In genomic region chr7:51307757-51308156, GRCm38 (mm10) we compare ENCODE assay signal across 18 mouse cellular contexts.
"Had no signal": no experiment of that assay in that cellular context is flagged by ENCODE, and none has a peak within 500 bp of the region (broad histone marks: within the 10 kb centered on the region; RNA-seq: fewer than 3 reads in every experiment).

No protein-coding gene starts in this region.

- H3K4me1 ChIP-seq: midbrain, embryonic 10.5 days; midbrain, embryonic 12.5 days; neural tube, embryonic 13.5 days had no signal

- H3K27ac ChIP-seq: midbrain, embryonic 10.5 days; midbrain, embryonic 12.5 days; neural tube, embryonic 13.5 days; neural tube, embryonic 15.5 days had no signal

- H3K27me3 ChIP-seq: midbrain, embryonic 12.5 days; neural tube, embryonic 13.5 days; neural tube, embryonic 15.5 days had no signal

- H3K9me3 ChIP-seq: midbrain, embryonic 10.5 days; midbrain, embryonic 12.5 days; neural tube, embryonic 13.5 days; neural tube, embryonic 15.5 days had no signal

- H3K4me3 ChIP-seq: midbrain, embryonic 10.5 days; midbrain, embryonic 12.5 days; myocyte; neural tube, embryonic 13.5 days; neural tube, embryonic 15.5 days had no signal

- H3K4me2 ChIP-seq: lung, embryonic 14.5 days; midbrain, embryonic 12.5 days; neural tube, embryonic 13.5 days; neural tube, embryonic 15.5 days had no signal

- H3K36me3 ChIP-seq: midbrain, embryonic 10.5 days; midbrain, embryonic 12.5 days; neural tube, embryonic 13.5 days; neural tube, embryonic 15.5 days had no signal

- DNase-seq: lung, adult 18-20 months; lung, embryonic 14.5 days; lung, postnatal 10 days; lung, postnatal 4 days; midbrain, embryonic 14.5 days; retina, postnatal 1 day; right cerebral cortex, adult 18-20 months; right cerebral cortex, postnatal 25 days; right cerebral cortex, postnatal 4 days; spleen, adult 18-20 months; thymus, adult 18-20 months; thymus, postnatal 14 days; thymus, postnatal 36 days had no signal

- H3K9ac ChIP-seq: lung, embryonic 14.5 days; midbrain, embryonic 12.5 days; neural tube, embryonic 13.5 days; neural tube, embryonic 15.5 days had no signal
